Mouse (Mus musculus): ENCODE measurements around the gene Bod1l. TPM values are rescaled to one million over a fixed set of nuclear protein-coding genes. Genes with fewer than 3 reads are reported as not detected.

The Bod1l gene
- polyA plus RNA-seq, 1 experiment from 2014 or later: 13.9 TPM

GRCm38 (mm10) chr5:41781890-41782289, 62.2 kb downstream of the Bod1l start:
- Histone ChIP-seq H3K27me3 (ENCODE audit: insufficient read depth, poor library complexity, severe bottlenecking) (no peaks in the 10 kb centered on the region), H3K9me3 (no peaks in the 10 kb centered on the region), H3K36me3 (peaks cover 16% of the 10 kb centered on the region), H3K4me3 (no peak overlapping the region), H3K27ac (no peak overlapping the region), H3K4me1 (no peaks in the 10 kb centered on the region)
- WGBS: 84% methylated on average over 5 of the region's 5 CpGs
- no peak for DNase-seq (ENCODE audit: low spot score)

GRCm38 (mm10) chr5:41780026-41780425, 64.1 kb downstream of the Bod1l start:
- Histone ChIP-seq H3K4me1 (no peaks in the 10 kb centered on the region), H3K9me3 (no peaks in the 10 kb centered on the region), H3K36me3 (no peaks in the 10 kb centered on the region), H3K4me3 (no peak overlapping the region), H3K27me3 (ENCODE audit: insufficient read depth, poor library complexity, severe bottlenecking) (no peaks in the 10 kb centered on the region), H3K27ac (no peak overlapping the region)
- no peak for DNase-seq (ENCODE audit: low spot score)
- 68% methylated on average over 3 of the region's 3 CpGs for WGBS

DNA sequence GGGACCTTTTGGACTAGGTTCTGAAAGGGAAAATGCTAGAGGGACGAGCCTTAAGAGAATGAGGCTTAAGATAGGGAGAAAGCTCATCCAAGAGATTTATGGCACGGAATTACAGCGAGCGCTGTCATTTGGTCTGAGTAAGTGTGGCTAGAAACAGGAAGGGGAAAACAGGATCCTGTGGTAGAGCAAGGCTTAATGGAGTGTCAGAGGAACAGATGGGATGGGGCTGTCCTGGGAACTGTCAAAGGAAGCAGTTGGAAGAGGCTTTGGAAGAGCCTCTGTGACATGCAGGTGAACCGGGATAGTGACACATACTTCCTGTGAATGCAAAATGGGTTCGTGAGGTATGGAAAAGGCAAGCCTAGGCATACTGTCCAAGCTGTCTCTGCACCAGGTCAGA, 68.4 kb downstream of the Bod1l start:
- Histone ChIP-seq H3K27me3 (ENCODE audit: insufficient read depth, poor library complexity, severe bottlenecking) (no peaks in the 10 kb centered on the region), H3K27ac (no peak overlapping the region), H3K4me3 (no peak overlapping the region), H3K36me3 (no peaks in the 10 kb centered on the region), H3K4me1 (no peaks in the 10 kb centered on the region), H3K9me3 (no peaks in the 10 kb centered on the region)
- DNase-seq (ENCODE audit: low spot score): no peak
- WGBS: 68% methylated on average over 6 of the region's 6 CpGs

- H3K27me3 ChIP-seq (ENCODE audit: insufficient read depth, poor library complexity, severe bottlenecking): no peaks in the 10 kb centered on the region
- no peak overlapping the region for H3K27ac ChIP-seq
- H3K4me3 ChIP-seq: no peak overlapping the region
- H3K9me3 ChIP-seq: no peaks in the 10 kb centered on the region
- 85% methylated on average over 3 of the region's 3 CpGs for WGBS
- H3K36me3 ChIP-seq: no peaks in the 10 kb centered on the region
- H3K4me1 ChIP-seq: no peaks in the 10 kb centered on the region
- no peak for DNase-seq (ENCODE audit: low spot score)
Observed at GRCm38 (mm10) chr5:41775273-41775672, 68.8 kb downstream of the Bod1l start.

- peak overlapping the region; percentile 53 for H3K4me3 ChIP-seq
- H3K36me3 ChIP-seq: no peaks in the 10 kb centered on the region
- peaks cover 47% of the 10 kb centered on the region for H3K27me3 ChIP-seq (ENCODE audit: insufficient read depth, poor library complexity, severe bottlenecking)
- 5% methylated on average over 21 of the region's 21 CpGs for WGBS
- DNase-seq (ENCODE audit: low spot score): peak; percentile 92
- H3K4me1 ChIP-seq: peaks cover 18% of the 10 kb centered on the region
- H3K27ac ChIP-seq: no peak overlapping the region
- no peaks in the 10 kb centered on the region for H3K9me3 ChIP-seq
Observed at GRCm38 (mm10) chr5:41768382-41769040, 75.6 kb downstream of the Bod1l start.

- H3K9me3 ChIP-seq: no peaks in the 10 kb centered on the region
- 2% methylated on average over 33 of the region's 33 CpGs for WGBS
- H3K4me3 ChIP-seq: peak overlapping the region; percentile 53
- no peaks in the 10 kb centered on the region for H3K36me3 ChIP-seq
- DNase-seq (ENCODE audit: low spot score): no peak
- no peak overlapping the region for H3K27ac ChIP-seq
- H3K4me1 ChIP-seq: peaks cover 24% of the 10 kb centered on the region
- H3K27me3 ChIP-seq (ENCODE audit: insufficient read depth, poor library complexity, severe bottlenecking): peaks cover 57% of the 10 kb centered on the region
Observed at GRCm38 (mm10) chr5:41767296-41768200, 76.6 kb downstream of the Bod1l start.

DNA sequence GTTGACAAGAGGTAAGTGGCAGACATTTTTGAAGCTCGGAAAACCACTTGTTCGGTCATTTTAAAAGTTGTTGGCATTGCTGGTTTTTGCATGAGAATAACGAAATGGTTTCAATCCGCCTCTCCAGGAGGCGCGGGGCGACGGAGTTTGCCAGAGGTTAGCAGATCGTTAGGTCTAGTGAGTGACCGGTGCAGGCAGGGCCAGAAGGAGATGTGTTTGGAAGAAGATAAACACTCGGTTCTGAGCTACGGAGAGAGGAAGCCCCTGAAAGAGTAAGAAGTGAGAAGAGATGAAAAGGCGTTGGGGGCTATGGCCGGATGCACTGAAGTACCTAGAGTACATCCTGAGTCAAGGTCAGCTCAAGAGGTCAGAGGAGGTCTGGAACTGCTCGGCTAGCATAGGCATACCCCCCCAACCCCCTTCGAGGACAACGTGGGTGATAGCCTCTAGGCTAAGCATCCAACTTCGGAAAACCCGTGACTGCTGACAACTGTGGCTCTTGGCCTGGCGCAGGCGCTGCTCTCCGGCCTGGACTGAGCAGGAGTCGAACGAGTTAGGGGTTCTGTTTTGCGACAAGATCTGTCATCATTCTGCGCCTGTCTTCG, 77.6 kb downstream of the Bod1l start:
- H3K27ac ChIP-seq: no peak overlapping the region
- H3K4me1 ChIP-seq: peaks cover 29% of the 10 kb centered on the region
- WGBS: 1% methylated on average over 27 of the region's 27 CpGs
- no peaks in the 10 kb centered on the region for H3K9me3 ChIP-seq
- H3K36me3 ChIP-seq: no peaks in the 10 kb centered on the region
- peaks cover 67% of the 10 kb centered on the region for H3K27me3 ChIP-seq (ENCODE audit: insufficient read depth, poor library complexity, severe bottlenecking)
- no peak for DNase-seq (ENCODE audit: low spot score)
- H3K4me3 ChIP-seq: 0 out of 2 replicates have a peak overlapping the region, but pooled peaks have one; percentile 53

DNA sequence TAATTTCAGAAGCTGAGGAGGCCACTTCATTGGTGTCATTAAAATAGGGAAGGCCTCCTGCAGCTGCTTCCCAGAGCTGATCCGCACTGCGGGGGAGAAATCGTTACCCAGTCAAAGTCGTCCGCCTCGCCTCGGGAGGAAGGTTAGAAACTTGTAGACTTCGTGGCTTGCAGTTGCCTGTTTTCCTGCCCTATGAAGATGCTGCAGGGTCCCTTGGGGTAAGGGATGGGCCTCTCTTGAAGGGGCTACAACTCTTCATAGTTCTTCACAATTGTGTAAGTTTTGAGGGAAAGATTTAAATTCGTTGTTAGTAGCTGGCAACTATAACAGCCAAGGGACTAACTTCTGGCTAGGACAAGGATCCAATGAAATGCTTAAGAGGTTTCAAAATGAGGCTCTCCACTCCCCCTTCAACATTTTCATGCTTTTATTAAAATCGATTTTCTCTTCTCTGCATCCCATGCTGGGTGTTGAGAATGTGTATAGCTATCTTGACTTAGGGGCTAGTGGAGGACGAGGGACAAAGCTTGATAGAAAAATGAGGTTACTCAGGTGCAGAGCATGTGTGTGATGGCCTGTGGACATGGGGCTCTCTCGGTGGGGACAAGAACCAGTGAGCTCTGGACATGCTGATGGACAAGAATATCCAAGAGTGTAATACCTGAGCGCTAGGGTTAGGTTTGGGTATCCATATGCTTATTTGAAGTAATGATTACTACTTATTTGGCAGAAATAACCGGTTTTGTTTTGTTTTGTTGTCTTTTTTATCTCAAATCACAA, 78.3 kb downstream of the Bod1l start:
- Histone ChIP-seq H3K36me3 (no peaks in the 10 kb centered on the region), H3K27ac (no peak overlapping the region), H3K27me3 (ENCODE audit: insufficient read depth, poor library complexity, severe bottlenecking) (peaks cover 74% of the 10 kb centered on the region), H3K4me1 (peaks cover 34% of the 10 kb centered on the region), H3K4me3 (no peak overlapping the region), H3K9me3 (no peaks in the 10 kb centered on the region)
- WGBS: 2% methylated on average over 14 of the region's 14 CpGs
- DNase-seq (ENCODE audit: low spot score): no peak

DNA sequence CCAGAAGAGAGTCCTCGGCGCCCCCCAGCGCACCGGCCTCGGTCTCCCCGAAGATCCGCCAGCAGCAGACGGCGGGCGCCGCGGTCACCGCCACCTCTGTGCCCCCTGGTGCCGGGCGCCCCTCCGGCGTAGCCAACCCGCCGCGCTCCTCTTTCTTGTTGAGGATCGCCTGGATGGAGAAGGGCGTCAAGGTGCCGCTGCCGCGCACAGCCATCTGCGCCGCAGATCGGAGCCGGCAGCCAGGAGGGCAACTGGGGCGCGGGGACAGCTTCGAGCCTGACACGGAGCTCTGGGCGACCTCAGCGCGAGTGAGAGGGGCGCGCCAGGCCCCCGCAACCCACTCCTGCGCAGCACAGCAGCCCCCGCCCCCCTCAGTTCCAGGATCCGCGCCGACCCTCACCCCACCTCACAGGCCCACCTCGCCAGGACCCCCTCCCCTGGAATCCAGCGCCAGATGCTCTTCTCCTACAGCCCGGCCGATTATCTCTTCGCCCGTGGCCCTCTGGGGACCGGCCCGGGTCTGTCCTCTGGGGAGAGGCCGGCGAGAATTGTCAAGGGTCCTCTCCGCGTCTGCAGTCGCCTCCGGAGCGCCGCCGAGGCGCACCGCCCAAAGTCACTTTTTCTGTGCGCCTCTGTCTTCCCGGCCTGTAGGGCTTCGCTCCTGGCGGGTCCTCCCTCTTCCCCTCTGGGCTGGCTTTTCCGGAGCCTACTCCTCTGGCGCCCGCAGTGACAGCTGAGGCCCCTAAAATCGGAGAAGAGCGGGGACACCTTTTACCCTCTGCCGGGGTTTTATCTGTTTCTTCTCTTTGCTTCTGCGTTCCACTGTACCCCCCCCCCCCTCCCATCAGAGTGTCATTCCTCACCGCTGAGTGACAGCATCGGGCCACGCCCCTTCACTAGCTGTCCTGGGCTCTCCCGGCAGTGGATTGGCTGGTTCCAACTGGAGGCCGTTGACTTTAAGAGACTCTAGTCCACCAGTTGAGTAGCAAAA, 80.1 kb downstream of the Bod1l start, which contains the start of gene Nkx3-2:
Nkx3-2 (minus strand) TSS at position 771 of the 991 bp plus-strand sequence.
- Histone ChIP-seq H3K4me1 (peaks cover 34% of the 10 kb centered on the region), H3K9me3 (no peaks in the 10 kb centered on the region), H3K4me3 (peak within 1 kb of the TSS; percentile 63), H3K36me3 (no peaks in the 10 kb centered on the region), H3K27ac (no peak within 1 kb of the TSS), H3K27me3 (ENCODE audit: insufficient read depth, poor library complexity, severe bottlenecking) (peaks cover 87% of the 10 kb centered on the region)
- DNase-seq (ENCODE audit: low spot score): no peak
- WGBS: under 1% methylated on average over 74 of the region's 79 CpGs

GRCm38 (mm10) chr5:41762947-41763730, 81.0 kb downstream of the Bod1l start:
- no peaks in the 10 kb centered on the region for H3K36me3 ChIP-seq
- H3K4me1 ChIP-seq: peaks cover 34% of the 10 kb centered on the region
- no peak overlapping the region for H3K27ac ChIP-seq
- peak overlapping the region; percentile 63 for H3K4me3 ChIP-seq
- 1% methylated on average over 41 of the region's 41 CpGs for WGBS
- H3K9me3 ChIP-seq: no peaks in the 10 kb centered on the region
- peaks cover 96% of the 10 kb centered on the region for H3K27me3 ChIP-seq (ENCODE audit: insufficient read depth, poor library complexity, severe bottlenecking)
- DNase-seq (ENCODE audit: low spot score): no peak
